Mouse (Mus musculus): ENCODE data around the gene Pglyrp1. TPM values are rescaled to one million over a fixed set of nuclear protein-coding genes. Genes with fewer than 3 reads are reported as not detected.

Gene Pglyrp1
- polyA plus RNA-seq (2021; fragmentation: Nextera tagmentation), result 8.7 and 9.9 TPM in 2 replicates
- long read RNA-seq, experiment 1, transcript Pglyrp1-201 (3 exons, 694 nt), result major isoform, 7 of 7 reads
- long read RNA-seq, experiment 1, partial matches to known transcripts, result 0 of 7 reads
- long read RNA-seq, experiment 1, other reads (novel, unspliced or antisense), result 0 of 7 reads
- long read RNA-seq, experiment 2, partial matches to known transcripts, result 0 of 3 reads
- long read RNA-seq, experiment 2, other reads (novel, unspliced or antisense), result 2 of 3 reads

DNA sequence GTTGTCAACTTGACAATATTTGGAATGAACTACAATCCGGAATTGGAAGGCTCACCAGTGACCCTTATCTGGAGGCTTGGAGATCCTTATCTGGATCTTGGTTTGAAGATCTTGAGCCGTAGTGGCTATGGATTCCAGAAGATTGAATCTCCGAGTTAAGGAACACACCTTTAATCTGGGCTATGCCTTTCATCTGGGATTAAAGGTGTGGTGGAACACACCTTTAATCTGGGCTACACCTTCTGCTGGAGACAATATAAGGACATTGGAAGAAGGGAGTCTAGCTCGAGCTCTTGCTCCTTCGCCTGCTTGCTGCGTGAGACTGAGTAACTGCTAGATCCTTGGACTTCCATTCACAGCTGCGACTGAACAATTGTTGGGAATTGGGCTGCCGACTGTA lies at the start of gene Pglyrp1:
Pglyrp1 (plus strand) TSS at position 301 of the 400 bp plus-strand sequence.

DNA sequence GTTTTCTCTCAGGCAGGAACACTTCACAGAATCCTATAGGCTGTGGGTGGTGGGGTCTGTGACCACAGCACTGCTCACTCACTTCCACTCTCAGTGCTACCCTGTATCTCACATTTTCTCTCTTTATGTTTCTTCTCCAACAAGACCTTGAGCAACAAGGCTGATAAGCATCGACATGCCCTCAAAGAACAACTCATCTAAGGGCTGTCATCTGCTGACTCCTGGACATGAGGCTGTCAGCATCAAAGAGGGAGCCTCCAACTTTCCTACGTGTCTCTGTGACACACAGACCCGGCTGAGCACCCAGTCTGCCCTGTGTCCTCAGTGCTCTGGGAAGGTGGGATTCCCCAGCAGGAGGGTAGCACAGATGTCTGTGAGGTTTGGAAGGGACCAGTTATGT lies 49.6 kb upstream of the Pglyrp1 start, which contains the start of gene Psg17:
Psg17 (minus strand) TSS at position 101 of the 400 bp plus-strand sequence.

DNA sequence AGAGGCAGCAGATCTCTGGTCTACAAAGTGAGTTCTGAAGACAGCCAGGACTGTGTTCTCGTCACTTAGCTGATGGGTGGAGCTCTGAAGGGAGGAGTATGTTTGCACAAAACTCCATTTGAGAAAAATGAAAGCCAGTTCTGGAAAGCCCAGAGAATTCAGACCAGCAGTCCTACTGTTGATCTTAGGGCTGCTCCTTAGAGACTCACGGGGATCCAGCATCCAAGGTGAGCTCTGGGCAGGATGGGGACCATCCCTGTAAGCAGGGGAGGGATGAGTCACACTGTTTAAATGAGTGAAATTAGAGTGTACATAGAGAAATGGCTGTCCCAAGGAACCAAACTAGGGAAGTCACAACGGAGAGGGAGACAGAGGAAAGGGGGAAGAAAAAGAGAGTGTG lies 31.3 kb upstream of the Pglyrp1 start, which contains the start of gene Mill2:
Mill2 (plus strand) TSS at position 102 of the 400 bp plus-strand sequence.

DNA sequence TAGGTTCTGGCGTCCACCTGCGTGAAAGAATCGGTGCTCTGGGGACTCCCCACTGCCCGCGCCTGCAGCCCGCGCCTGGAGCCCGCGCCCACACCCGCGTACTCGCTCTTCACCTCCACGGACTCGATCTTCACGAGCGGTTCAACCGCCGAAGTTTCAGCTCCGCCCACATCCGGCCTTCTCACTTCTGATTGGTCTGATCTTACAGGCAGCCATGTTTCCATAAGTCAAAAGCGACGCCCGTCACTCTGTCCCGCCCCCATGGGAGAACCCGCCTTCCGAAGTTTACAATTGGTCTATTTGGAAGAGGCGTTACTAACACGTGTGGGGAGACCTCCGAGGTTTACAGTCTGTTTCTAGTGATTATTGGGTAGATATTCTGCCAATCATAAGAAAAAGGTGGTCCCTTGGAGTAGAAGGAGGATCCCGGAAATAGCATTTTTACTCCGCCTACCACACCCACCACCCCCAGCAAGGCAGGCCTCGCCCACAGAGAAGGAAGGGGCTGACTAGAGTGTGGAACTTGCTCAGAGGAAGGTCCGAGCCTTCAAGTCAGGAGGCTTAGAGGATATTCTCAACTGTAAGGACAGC lies 39.2 kb downstream of the Pglyrp1 start, which contains the start of gene Ccdc61:
Ccdc61 (minus strand) TSS at position 175 of the 591 bp plus-strand sequence.

DNA sequence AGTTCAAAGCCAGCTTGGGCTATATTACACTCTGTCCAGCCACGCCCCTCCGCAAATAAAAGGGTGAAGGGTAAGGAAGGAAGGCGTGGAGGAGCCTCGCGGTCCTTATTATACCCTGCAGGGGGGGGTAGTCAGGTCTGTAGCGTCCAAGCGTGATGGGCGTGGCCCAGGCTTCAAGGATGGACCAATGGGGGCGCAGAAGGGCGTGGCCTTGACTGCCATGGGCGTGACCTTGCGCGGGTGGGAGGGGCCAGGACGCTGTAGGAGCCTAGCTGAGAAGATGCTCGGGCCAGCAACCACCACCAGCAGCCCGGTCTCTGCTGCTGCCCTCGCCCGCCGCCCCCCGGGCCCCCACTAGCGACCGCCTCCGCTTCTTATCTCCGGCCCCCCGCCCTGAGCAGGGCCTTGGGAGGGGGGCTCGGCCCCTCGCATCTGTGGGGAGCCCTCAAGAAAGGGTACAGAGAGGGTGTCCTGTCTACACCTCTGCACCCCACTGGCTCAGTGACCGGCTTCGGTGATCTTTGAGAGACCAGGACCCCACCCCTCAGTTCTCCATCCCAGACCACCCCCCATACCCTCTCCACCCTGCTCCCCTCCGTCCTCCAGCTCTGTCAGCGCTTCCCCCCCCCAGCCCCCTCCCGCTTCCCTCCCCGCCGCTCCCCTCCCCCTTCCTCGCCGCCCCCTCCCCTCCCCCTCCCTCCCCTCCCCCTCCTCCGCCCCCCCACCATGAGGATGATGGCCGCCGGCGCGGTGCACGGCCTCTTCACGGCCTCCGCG lies 54.2 kb downstream of the Pglyrp1 start, which contains the start of gene Nova2:
Nova2 (plus strand) TSS at position 727 of the 777 bp plus-strand sequence.

Other genes with a start within 250 kb of the Pglyrp1 start
- not detected in 2 replicates for gene Psg21, start 214.6 kb upstream of the Pglyrp1 start, polyA plus RNA-seq (2021; fragmentation: Nextera tagmentation)
- not detected in 2 replicates for gene Psg20, start 185.1 kb upstream of the Pglyrp1 start, polyA plus RNA-seq (2021; fragmentation: Nextera tagmentation)
- gene Psg22, start 153.2 kb upstream of the Pglyrp1 start, polyA plus RNA-seq (2021; fragmentation: Nextera tagmentation), result not detected in 2 replicates
- not detected in 2 replicates for gene Psg19, start 72.8 kb upstream of the Pglyrp1 start, polyA plus RNA-seq (2021; fragmentation: Nextera tagmentation)
- gene Psg17, start 49.7 kb upstream of the Pglyrp1 start, polyA plus RNA-seq (2021; fragmentation: Nextera tagmentation), result not detected in 2 replicates
- 0.51 and 0.70 TPM in 2 replicates for gene Mill2, start 31.4 kb upstream of the Pglyrp1 start, polyA plus RNA-seq (2021; fragmentation: Nextera tagmentation)
- gene Ccdc61, start 39.1 kb downstream of the Pglyrp1 start, polyA plus RNA-seq (2021; fragmentation: Nextera tagmentation), result 12.1 and 13.0 TPM in 2 replicates
- 3.8 and 4.1 TPM in 2 replicates for gene Nova2, start 54.6 kb downstream of the Pglyrp1 start, polyA plus RNA-seq (2021; fragmentation: Nextera tagmentation)
- gene Nanos2, start 116.1 kb downstream of the Pglyrp1 start, polyA plus RNA-seq (2021; fragmentation: Nextera tagmentation), result not detected in 2 replicates
- 4.8 and 6.6 TPM in 2 replicates for gene Mypop, start 119.9 kb downstream of the Pglyrp1 start, polyA plus RNA-seq (2021; fragmentation: Nextera tagmentation)
- 6.9 and 8.8 TPM in 2 replicates for gene Irf2bp1, start 132.7 kb downstream of the Pglyrp1 start, polyA plus RNA-seq (2021; fragmentation: Nextera tagmentation)
- gene Foxa3, start 152.2 kb downstream of the Pglyrp1 start, polyA plus RNA-seq (2021; fragmentation: Nextera tagmentation), result not detected in 2 replicates
- gene Sympk, start 153.0 kb downstream of the Pglyrp1 start, polyA plus RNA-seq (2021; fragmentation: Nextera tagmentation), result 18.9 and 23.2 TPM in 2 replicates
- gene Rsph6a, start 183.4 kb downstream of the Pglyrp1 start, polyA plus RNA-seq (2021; fragmentation: Nextera tagmentation), result 0.23 and 0.24 TPM in 2 replicates
- 22.3 and 22.4 TPM in 2 replicates for gene Dmwd, start 204.9 kb downstream of the Pglyrp1 start, polyA plus RNA-seq (2021; fragmentation: Nextera tagmentation)
- 0.72 and 1.8 TPM in 2 replicates for gene Dmpk, start 212.5 kb downstream of the Pglyrp1 start, polyA plus RNA-seq (2021; fragmentation: Nextera tagmentation)
- 0.28 and 0.30 TPM in 2 replicates for gene Six5, start 223.3 kb downstream of the Pglyrp1 start, polyA plus RNA-seq (2021; fragmentation: Nextera tagmentation)
- 0.10 and 0.23 TPM in 2 replicates for gene Gm4969, start 247.0 kb downstream of the Pglyrp1 start, polyA plus RNA-seq (2021; fragmentation: Nextera tagmentation)
- 7.0 and 8.7 TPM in 2 replicates for gene Fbxo46, start 248.5 kb downstream of the Pglyrp1 start, polyA plus RNA-seq (2021; fragmentation: Nextera tagmentation)

All from layer of hippocampus, adult 6 months (tissue).